Mouse (Mus musculus) hindbrain, embryonic 11.5 days (tissue): ENCODE measurements around the gene Cep68. TPM values are rescaled to one million over a fixed set of nuclear protein-coding genes. Genes with fewer than 3 reads are reported as not detected.

ENCODE experiments used
- ATAC-seq: fragments of 200-750 bp; cut with Nextera tagmentation; 2 replicates; pipeline ENCODE4 v1.8.0; 2017; ENCODE audit warnings: mild to moderate bottlenecking, moderate TSS enrichment, moderate library complexity; ENCODE audit not compliant: low FRiP score
- DNase-seq: peaks from one replicate; pipeline ENCODE4 v3.0.0-alpha.2; 2015; ENCODE audit warnings: low spot score
- H3K27ac ChIP-seq: fragments of 300-500 bp; sonication (generic); 2 replicates; pipeline ENCODE4 v1.5.1; 2014; ENCODE audit warnings: mild to moderate bottlenecking, low read depth, low read length
- H3K27me3 ChIP-seq: fragments of 300-500 bp; sonication (generic); 2 replicates; pipeline ENCODE4 v1.6.1; 2014; ENCODE audit warnings: mild to moderate bottlenecking, low read length, moderate library complexity, mixed read lengths; ENCODE audit not compliant: control insufficient read depth, insufficient read depth
- H3K36me3 ChIP-seq: fragments of 300-500 bp; sonication (generic); 2 replicates; pipeline ENCODE4 v1.6.1; 2014; ENCODE audit warnings: mild to moderate bottlenecking, low read length, moderate library complexity, mixed read lengths; ENCODE audit not compliant: control insufficient read depth, insufficient read depth
- H3K4me1 ChIP-seq: fragments of 300-500 bp; sonication (generic); replicated peaks from 2 replicates; pipeline ENCODE4 v1.6.1; 2014; ENCODE audit warnings: low read length, mixed read lengths; ENCODE audit not compliant: control insufficient read depth, insufficient read depth
- H3K4me2 ChIP-seq: fragments of 300-500 bp; sonication (generic); replicated peaks from 2 replicates; pipeline ENCODE4 v1.6.1; 2014; ENCODE audit warnings: mild to moderate bottlenecking, low read depth, low read length
- H3K4me3 ChIP-seq: fragments of 300-500 bp; sonication (generic); 2 replicates; pipeline ENCODE4 v1.5.1; 2014; ENCODE audit warnings: low read depth, low read length
- H3K9ac ChIP-seq: fragments of 300-500 bp; sonication (generic); 2 replicates; pipeline ENCODE4 v1.6.1; 2014; ENCODE audit warnings: low read depth, low read length
- H3K9me3 ChIP-seq: fragments of 300-500 bp; sonication (generic); 2 replicates; pipeline ENCODE4 v1.6.1; 2016; ENCODE audit warnings: low read length; ENCODE audit not compliant: control insufficient read depth
- WGBS: fragments of 180-500 bp; shearing (Covaris S2); extraction: QIAGEN DNeasy Blood & Tissue Kit; methylation state at CpG from one replicate; pipeline ENCODE4 v1.1.7; 2014; 5-methylcytosine and 5-hydroxymethylcytosine counted together
- polyA plus RNA-seq: library from polyadenylated mRNA; unstranded; fragments of >200 nt; fragmentation: Nextera tagmentation; extraction: Ambion mirVana; gene quantifications from 2 replicates; pipeline ENCODE4 v1.2.1, GENCODE M21; 2014

Gene Cep68
- polyA plus RNA-seq, 1 experiment from 2014 or later = 27.1 TPM

- DNase-seq (peak; percentile 39), ATAC-seq (no peak)
- Histone ChIP-seq H3K4me1 (no peaks in the 10 kb centered on the region), H3K27me3 (no peaks in the 10 kb centered on the region), H3K4me2 (no peak overlapping the region), H3K9ac (no peak overlapping the region), H3K4me3 (no peak overlapping the region), H3K27ac (no peak overlapping the region), H3K36me3 (no peaks in the 10 kb centered on the region), H3K9me3 (no peaks in the 10 kb centered on the region)
- WGBS = 56% methylated on average over 8 of the region's 8 CpGs
These were observed 13.6 kb upstream of the Cep68 start for GRCm38 (mm10) chr11:20262628-20263380.

GRCm38 (mm10) chr11:20254791-20255190, 5.6 kb upstream of the Cep68 start:
- Histone ChIP-seq H3K4me2 (no peak overlapping the region), H3K4me3 (no peak overlapping the region), H3K4me1 (no peaks in the 10 kb centered on the region), H3K36me3 (no peaks in the 10 kb centered on the region), H3K9me3 (no peaks in the 10 kb centered on the region), H3K27ac (no peak overlapping the region), H3K9ac (no peak overlapping the region), H3K27me3 (no peaks in the 10 kb centered on the region)
- DNase-seq (no peak), ATAC-seq (no peak)
- 81% methylated on average over 4 of the region's 4 CpGs for WGBS

GRCm38 (mm10) chr11:20253088-20253487, 3.9 kb upstream of the Cep68 start:
- no peak for DNase-seq
- 78% methylated on average over 2 of the region's 2 CpGs for WGBS
- H3K9me3 ChIP-seq = no peaks in the 10 kb centered on the region
- no peak overlapping the region for H3K4me3 ChIP-seq
- no peaks in the 10 kb centered on the region for H3K36me3 ChIP-seq
- no peak overlapping the region for H3K4me2 ChIP-seq
- ATAC-seq = no peak
- no peak overlapping the region for H3K9ac ChIP-seq
- H3K27ac ChIP-seq = no peak overlapping the region
- H3K27me3 ChIP-seq = no peaks in the 10 kb centered on the region
- H3K4me1 ChIP-seq = no peaks in the 10 kb centered on the region; the same call in 1 of the 2 replicates

- no peaks in the 10 kb centered on the region; the same call in 1 of the 2 replicates for H3K4me1 ChIP-seq
- H3K36me3 ChIP-seq = no peaks in the 10 kb centered on the region
- no peak overlapping the region for H3K9ac ChIP-seq
- H3K4me3 ChIP-seq = no peak overlapping the region
- H3K27me3 ChIP-seq = no peaks in the 10 kb centered on the region
- no peak overlapping the region for H3K27ac ChIP-seq
- no peak overlapping the region for H3K4me2 ChIP-seq
- DNase-seq (no peak), ATAC-seq (no peak)
- no peaks in the 10 kb centered on the region for H3K9me3 ChIP-seq
- WGBS = 89% methylated on average over 6 of the region's 6 CpGs
These were observed 1.4 kb upstream of the Cep68 start for GRCm38 (mm10) chr11:20250476-20251178.

GRCm38 (mm10) chr11:20248840-20249239, 389 bp downstream of the Cep68 start:
- 1% methylated on average over 28 of the region's 39 CpGs for WGBS
- peak overlapping the region; percentile 97 for H3K9ac ChIP-seq
- no peaks in the 10 kb centered on the region for H3K36me3 ChIP-seq
- peak overlapping the region; percentile 76 for H3K27ac ChIP-seq
- ATAC-seq (peak; percentile 83), DNase-seq (no peak)
- no peaks in the 10 kb centered on the region for H3K27me3 ChIP-seq
- H3K4me2 ChIP-seq = peak overlapping the region; percentile 83
- H3K9me3 ChIP-seq = no peaks in the 10 kb centered on the region
- H3K4me3 ChIP-seq = peak overlapping the region; percentile 68
- no peaks in the 10 kb centered on the region; the same call in 1 of the 2 replicates for H3K4me1 ChIP-seq

GRCm38 (mm10) chr11:20248277-20248676, 952 bp downstream of the Cep68 start:
- H3K27me3 ChIP-seq = no peaks in the 10 kb centered on the region
- DNase-seq = peak; percentile 39

GRCm38 (mm10) chr11:20247146-20247855, 1.9 kb downstream of the Cep68 start:
- Histone ChIP-seq H3K9ac (no peak overlapping the region), H3K27me3 (no peaks in the 10 kb centered on the region), H3K4me3 (no peak overlapping the region), H3K27ac (no peak overlapping the region), H3K9me3 (no peaks in the 10 kb centered on the region), H3K4me1 (no peaks in the 10 kb centered on the region; the same call in 1 of the 2 replicates), H3K36me3 (no peaks in the 10 kb centered on the region), H3K4me2 (no peak overlapping the region; the same call in 1 of the 2 replicates)
- WGBS = 80% methylated on average over 8 of the region's 8 CpGs
- ATAC-seq (no peak), DNase-seq (no peak)

More at GRCm38 (mm10) chr11:20248277-20248676, 952 bp downstream of the Cep68 start:
- WGBS = 19% methylated on average over 4 of the region's 4 CpGs
- H3K36me3 ChIP-seq = no peaks in the 10 kb centered on the region
- peak overlapping the region; percentile 68 for H3K4me3 ChIP-seq
- peak overlapping the region; percentile 97 for H3K9ac ChIP-seq
- peak overlapping the region; percentile 83 for H3K4me2 ChIP-seq
- no peak for ATAC-seq
- H3K4me1 ChIP-seq = no peaks in the 10 kb centered on the region; the same call in 1 of the 2 replicates
- H3K27ac ChIP-seq = peak overlapping the region; percentile 76; the same call in 1 of the 2 replicates
- no peaks in the 10 kb centered on the region for H3K9me3 ChIP-seq

- no peak overlapping the region for H3K4me2 ChIP-seq
- no peaks in the 10 kb centered on the region; the same call in 1 of the 2 replicates for H3K4me1 ChIP-seq
- H3K27ac ChIP-seq = no peak overlapping the region
- H3K36me3 ChIP-seq = 0 out of 2 replicates have a peak, but pooled peaks cover under 1% of the 10 kb centered on the region
- no peaks in the 10 kb centered on the region for H3K27me3 ChIP-seq
- no peak overlapping the region for H3K9ac ChIP-seq
- H3K4me3 ChIP-seq = no peak overlapping the region
- no peaks in the 10 kb centered on the region for H3K9me3 ChIP-seq
- ATAC-seq = no peak
- WGBS = 87% methylated on average over 1 of the region's 1 CpGs
- no peak for DNase-seq
These were observed 2.6 kb downstream of the Cep68 start for GRCm38 (mm10) chr11:20246616-20247015.
